In the genomic region with DNA sequence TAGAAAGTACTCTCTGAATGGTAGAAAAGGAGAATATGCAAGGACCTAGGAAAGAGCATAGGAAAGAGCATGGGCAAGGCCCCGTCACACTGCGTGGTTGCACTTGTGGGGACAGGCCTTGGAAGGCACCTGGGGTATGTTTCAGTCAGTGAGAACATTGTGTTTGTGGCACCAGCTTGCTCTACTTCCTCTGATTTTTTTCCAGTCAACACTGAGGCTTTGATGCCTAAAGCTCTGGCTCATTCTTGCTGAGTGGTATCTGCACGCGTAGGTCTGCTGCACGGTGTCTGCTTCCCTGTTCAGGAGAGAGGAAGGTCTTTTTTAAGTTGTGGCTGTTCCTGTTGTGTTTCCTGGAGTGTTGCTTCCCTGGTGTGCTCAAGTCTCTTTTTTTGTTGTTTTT, we compare ENCODE assay signal across 27 mouse cellular contexts. TPM values are rescaled to one million over a fixed set of nuclear protein-coding genes. Genes with fewer than 3 reads are reported as not detected.
A peak's percentile ranks its signal among the peaks of the same experiment; 100 is the strongest.
DNase-seq lines count a peak whose midpoint lies in the region; ATAC-seq lines count a peak whose summit lies in the region.
"Had no signal": no experiment of that assay in that cellular context is flagged by ENCODE, and none has a peak within 500 bp of the region (broad histone marks: within the 10 kb centered on the region; RNA-seq: fewer than 3 reads in every experiment).

No protein-coding gene starts in this region.

- no peaks in the 10 kb centered on the region for H3K27me3 ChIP-seq in hindbrain, embryonic 11.5 days (ENCODE audit: control insufficient read depth, insufficient read depth, low read length)
- H3K27me3 ChIP-seq: embryonic facial prominence, embryonic 12.5 days; embryonic facial prominence, embryonic 15.5 days; heart, embryonic 12.5 days; heart, embryonic 15.5 days had no signal

- no peak overlapping the region for H3K27ac ChIP-seq in hindbrain, embryonic 11.5 days (ENCODE audit: low read depth, low read length)
- H3K27ac ChIP-seq: embryonic facial prominence, embryonic 12.5 days; embryonic facial prominence, embryonic 15.5 days; gastrocnemius, adult 2 months; heart, embryonic 15.5 days; hindbrain, embryonic 14.5 days had no signal

- peak; percentile 13 to 30; a peak in 1 of 4 replicates for ATAC-seq in hematopoietic stem cell, adult 5-6 weeks (replicated peaks in 1 of 2; ENCODE audit: insufficient read depth in 1 of 2, low FRiP score in 2 of 2, low TSS enrichment in 1 of 2, low read depth in 1 of 2, poor library complexity in 2 of 2, severe bottlenecking in 2 of 2)
- no peak for ATAC-seq in hindbrain, embryonic 11.5 days (ENCODE audit: low FRiP score)
- ATAC-seq: activated CD4-positive, CD25-positive, alpha-beta regulatory T cell, adult 4 months; forebrain, embryonic 14.5 days had no signal

- no peak overlapping the region for H3K4me2 ChIP-seq in hindbrain, embryonic 11.5 days (replicated peaks; ENCODE audit: low read depth, low read length)
- H3K4me2 ChIP-seq: embryonic facial prominence, embryonic 12.5 days; embryonic facial prominence, embryonic 15.5 days; heart, embryonic 12.5 days; heart, embryonic 15.5 days; hindbrain, embryonic 14.5 days had no signal

- H3K9me3 ChIP-seq in hindbrain, embryonic 11.5 days (ENCODE audit: control insufficient read depth, low read length) = no peaks in the 10 kb centered on the region
- H3K9me3 ChIP-seq: embryonic facial prominence, embryonic 12.5 days; embryonic facial prominence, embryonic 15.5 days; heart, embryonic 12.5 days; heart, embryonic 15.5 days had no signal

- DNase-seq in brain, adult 2 months (ENCODE audit: low read depth, low spot score) = peak; percentile 22
- DNase-seq in thymus, postnatal 0 days (ENCODE audit: low spot score) = peak; percentile 71
- peak; percentile 56 for DNase-seq in thymus, postnatal 25 days
- no peak for DNase-seq in hindbrain, embryonic 11.5 days (ENCODE audit: low spot score)
- no peak for DNase-seq in cerebellum, adult 11-12 months
- DNase-seq in urinary bladder, postnatal 10 days (ENCODE audit: low spot score) = no peak
- DNase-seq in spleen, adult 12 weeks (ENCODE audit: low spot score) = no peak
- DNase-seq: adrenal gland, postnatal 10 days; adrenal gland, postnatal 36 days; cerebellum, adult 11 months; cerebellum, adult 8-10 months; cerebellum, postnatal 10 days; cerebellum, postnatal 36 days; gastrocnemius, adult 2 months; gastrocnemius, postnatal 14 days; heart, adult 18-20 months; heart, postnatal 10 days; heart, postnatal 4 days had no signal

- no peak overlapping the region for H3K4me3 ChIP-seq in hindbrain, embryonic 11.5 days (ENCODE audit: low read depth, low read length)
- H3K4me3 ChIP-seq: embryonic facial prominence, embryonic 12.5 days; embryonic facial prominence, embryonic 15.5 days; gastrocnemius, adult 2 months; heart, embryonic 12.5 days; heart, embryonic 15.5 days had no signal

- H3K9ac ChIP-seq in hindbrain, embryonic 11.5 days (ENCODE audit: low read depth, low read length) = no peak overlapping the region
- H3K9ac ChIP-seq: embryonic facial prominence, embryonic 12.5 days; embryonic facial prominence, embryonic 15.5 days; forebrain, postnatal 0 days; heart, embryonic 12.5 days; heart, embryonic 15.5 days; hindbrain, embryonic 14.5 days had no signal

- no peaks in the 10 kb centered on the region for H3K4me1 ChIP-seq in hindbrain, embryonic 11.5 days (replicated peaks; ENCODE audit: control insufficient read depth, insufficient read depth, low read length)
- H3K4me1 ChIP-seq: embryonic facial prominence, embryonic 12.5 days; embryonic facial prominence, embryonic 15.5 days; heart, embryonic 12.5 days; heart, embryonic 15.5 days had no signal

- H3K36me3 ChIP-seq in hindbrain, embryonic 11.5 days (ENCODE audit: control insufficient read depth, insufficient read depth, low read length) = no peaks in the 10 kb centered on the region

- 96% methylated on average over 5 of the region's 5 CpGs for WGBS in hindbrain, embryonic 11.5 days

RNA-seq across cellular contexts. Expression of a gene that starts 12.2 kb away (rescaled TPM):
- total RNA-seq in hematopoietic stem cell, adult 5-6 weeks (2017) = 2.6 and 4.8 TPM in 2 replicates
- 6.9 and 11.0 TPM in 2 replicates for polyA plus RNA-seq in thymus, postnatal 0 days (2015; fragmentation: Nextera tagmentation; extraction: Ambion mirVana)
- polyA plus RNA-seq in hindbrain, embryonic 11.5 days (2014; fragmentation: Nextera tagmentation; extraction: Ambion mirVana) = 44.2 and 47.8 TPM in 2 replicates

RNA-seq across cellular contexts. Expression of a gene that starts 13.5 kb away (rescaled TPM):
- 16.0 and 18.4 TPM in 2 replicates for total RNA-seq in hematopoietic stem cell, adult 5-6 weeks (2017)
- polyA plus RNA-seq in thymus, postnatal 0 days (2015; fragmentation: Nextera tagmentation; extraction: Ambion mirVana) = 18.6 and 20.0 TPM in 2 replicates
- polyA plus RNA-seq in hindbrain, embryonic 11.5 days (2014; fragmentation: Nextera tagmentation; extraction: Ambion mirVana) = 14.9 and 21.9 TPM in 2 replicates

RNA-seq across cellular contexts. Expression of a gene that starts 42.1 kb away (rescaled TPM):
- 0.35 and 4.4 TPM in 2 replicates for total RNA-seq in hematopoietic stem cell, adult 5-6 weeks (2017)
- polyA plus RNA-seq in thymus, postnatal 0 days (2015; fragmentation: Nextera tagmentation; extraction: Ambion mirVana) = 1.1 and 1.2 TPM in 2 replicates
- 5.7 and 6.8 TPM in 2 replicates for polyA plus RNA-seq in hindbrain, embryonic 11.5 days (2014; fragmentation: Nextera tagmentation; extraction: Ambion mirVana)

RNA-seq across cellular contexts. Expression of a gene that starts 49.2 kb away (rescaled TPM):
- total RNA-seq in hematopoietic stem cell, adult 5-6 weeks (2017) = 477 and 501 TPM in 2 replicates
- 305 and 380 TPM in 2 replicates for polyA plus RNA-seq in thymus, postnatal 0 days (2015; fragmentation: Nextera tagmentation; extraction: Ambion mirVana)
- 312 and 335 TPM in 2 replicates for polyA plus RNA-seq in hindbrain, embryonic 11.5 days (2014; fragmentation: Nextera tagmentation; extraction: Ambion mirVana)

Comparison
In these comparisons a context has a peak if more than half of its experiments do, and no peak if none do; other contexts are left out.
1. DNase-seq: peak in brain, adult 2 months (single experiment), thymus, postnatal 0 days (single experiment) and thymus, postnatal 25 days (single experiment); none in hindbrain, embryonic 11.5 days (single experiment), cerebellum, adult 11-12 months (single experiment), urinary bladder, postnatal 10 days (single experiment) and spleen, adult 12 weeks (single experiment).